ENCODE assay signal across 8 mouse cellular contexts in genomic region chr4:107889731-107890432, GRCm38 (mm10). TPM values are rescaled to one million over a fixed set of nuclear protein-coding genes. Genes with fewer than 3 reads are reported as not detected.
A peak's percentile ranks its signal among the peaks of the same experiment; 100 is the strongest.
DNase-seq lines count a peak whose midpoint lies in the region; ATAC-seq and TF ChIP-seq lines count a peak whose summit lies in the region.

TSS of gene 0610037L13Rik (plus strand) at chr4:107889813.

- H3K27ac ChIP-seq in bone marrow macrophage, adult 2 months (ENCODE audit: insufficient read depth, low read depth, low read length), result peak within 1 kb of the TSS; percentile 63
- peak within 1 kb of the TSS; percentile 79 for H3K27ac ChIP-seq in embryonic fibroblast, embryonic 13.5 days (ENCODE audit: insufficient read depth, low read length)
- H3K27ac ChIP-seq in kidney, embryonic 14.5 days (ENCODE audit: low read depth, low read length), result peak within 1 kb of the TSS; percentile 83
- H3K27ac ChIP-seq in limb, embryonic 15.5 days, result peak within 1 kb of the TSS; percentile 96

- H3K4me3 ChIP-seq in bone marrow macrophage, adult 2 months (ENCODE audit: insufficient read depth, low read length), result peak within 1 kb of the TSS; percentile 81
- H3K4me3 ChIP-seq in embryonic fibroblast, embryonic 13.5 days (ENCODE audit: insufficient read depth, low read length), result peak within 1 kb of the TSS; percentile 54
- H3K4me3 ChIP-seq in kidney, embryonic 14.5 days (ENCODE audit: low read length), result peak within 1 kb of the TSS; percentile 53
- peak within 1 kb of the TSS; percentile 65 for H3K4me3 ChIP-seq in limb, embryonic 15.5 days

- TF ChIP-seq POLR2A in bone marrow macrophage, adult 2 months (IDR thresholded peaks at IDR 0.05; ENCODE audit: borderline replicate concordance, low read depth, low read length), result 0 out of 2 replicates have a peak, but pooled peaks have one; percentile 36
- TF ChIP-seq POLR2A in embryonic fibroblast, embryonic 13.5 days (IDR thresholded peaks at IDR 0.05; ENCODE audit: low read depth, low read length), result peak; percentile 83

- peak within 1 kb of the TSS; percentile 69 for H3K9ac ChIP-seq in kidney, embryonic 14.5 days (ENCODE audit: low read depth, low read length)
- peak within 1 kb of the TSS; percentile 55 for H3K9ac ChIP-seq in limb, embryonic 15.5 days

- no peaks in the 10 kb centered on the region for H3K9me3 ChIP-seq in kidney, embryonic 14.5 days (ENCODE audit: control insufficient read depth, low read length)
- H3K9me3 ChIP-seq in limb, embryonic 15.5 days, result no peaks in the 10 kb centered on the region

- peaks cover 55% of the 10 kb centered on the region for H3K36me3 ChIP-seq in kidney, embryonic 14.5 days (ENCODE audit: control insufficient read depth, insufficient read depth, low read length)
- H3K36me3 ChIP-seq in limb, embryonic 15.5 days, result peaks cover 50% of the 10 kb centered on the region

- H3K4me2 ChIP-seq in kidney, embryonic 14.5 days (replicated peaks; ENCODE audit: low read depth, low read length), result peak within 1 kb of the TSS; percentile 88
- H3K4me2 ChIP-seq in limb, embryonic 15.5 days, result peak within 1 kb of the TSS; percentile 84

- peak; percentile 99 for DNase-seq in A20 (ENCODE audit: low read depth, low spot score)
- peak; percentile 94 for DNase-seq in heart, adult 9 months (ENCODE audit: low spot score in 2 of 2)
- peak; percentile 61 to 78 for DNase-seq in monocyte, adult 2 months (ENCODE audit: low read depth in 1 of 2, low spot score in 2 of 2)
- peak; percentile 96 to 97 for DNase-seq in spleen, postnatal 36 days (ENCODE audit: low spot score in 2 of 2)

- no peaks in the 10 kb centered on the region for H3K27me3 ChIP-seq in kidney, embryonic 14.5 days (ENCODE audit: control insufficient read depth, insufficient read depth, low read length)
- no peaks in the 10 kb centered on the region for H3K27me3 ChIP-seq in limb, embryonic 15.5 days

- peaks cover 3% of the 10 kb centered on the region; the same call in 1 of the 2 replicates for H3K4me1 ChIP-seq in bone marrow macrophage, adult 2 months (ENCODE audit: control insufficient read depth, insufficient read depth, low read length)
- H3K4me1 ChIP-seq in embryonic fibroblast, embryonic 13.5 days (ENCODE audit: control insufficient read depth, insufficient read depth, low read length), result 0 out of 2 replicates have a peak, but pooled peaks cover 2% of the 10 kb centered on the region
- H3K4me1 ChIP-seq in kidney, embryonic 14.5 days (ENCODE audit: control insufficient read depth, insufficient read depth, low read length), result peaks cover 7% of the 10 kb centered on the region; the same call in 1 of the 2 replicates
- peaks cover 18% of the 10 kb centered on the region for H3K4me1 ChIP-seq in limb, embryonic 15.5 days

- under 1% methylated on average over 48 of the region's 48 CpGs for WGBS in kidney, embryonic 14.5 days
- WGBS in limb, embryonic 15.5 days, result under 1% methylated on average over 48 of the region's 48 CpGs

- peak; percentile 95 for ATAC-seq in kidney, embryonic 14.5 days (ENCODE audit: low FRiP score, low TSS enrichment)
- ATAC-seq in limb, embryonic 15.5 days (ENCODE audit: insufficient number of reproducible peaks, low FRiP score, low TSS enrichment, low read depth), result peak; percentile 92

- TF ChIP-seq CTCF in bone marrow macrophage, adult 2 months (IDR thresholded peaks at IDR 0.05; ENCODE audit: low read depth, low read length), result no peak
- no peak for TF ChIP-seq CTCF in embryonic fibroblast, embryonic 13.5 days (IDR thresholded peaks at IDR 0.05; ENCODE audit: borderline replicate concordance, insufficient read depth, low read length)

RNA-seq across cellular contexts. Expression of gene 0610037L13Rik, which starts in this region (rescaled TPM):
- 33.9 and 39.2 TPM in 2 replicates for polyA plus RNA-seq in bone marrow macrophage, adult 2 months (2012; ENCODE audit: insufficient read depth, insufficient read length, missing spikeins)
- 58.2 and 67.6 TPM in 2 replicates for polyA plus RNA-seq in embryonic fibroblast, embryonic 13.5 days (2011; ENCODE audit: insufficient read length, low read depth, missing spikeins)
- polyA plus RNA-seq in kidney, embryonic 14.5 days (2014; fragmentation: Nextera tagmentation; extraction: Ambion mirVana), result 126 and 148 TPM in 2 replicates
- polyA plus RNA-seq in limb, embryonic 15.5 days (2015; fragmentation: Nextera tagmentation; extraction: Ambion mirVana), result 152 and 153 TPM in 2 replicates

Comparison
In these comparisons a context has a peak if more than half of its experiments do, and no peak if none do; other contexts are left out.
1. Peak in every context shown above with its lines: DNase-seq, ATAC-seq, H3K4me3 ChIP-seq and H3K27ac ChIP-seq.